Mouse (Mus musculus): Measurements from ENCODE around the gene Xk. TPM values are rescaled to one million over a fixed set of nuclear protein-coding genes. Genes with fewer than 3 reads are reported as not detected.
"Not testable (repeated sequence)": the region's sequence is repeated elsewhere in the genome, so short reads cannot be mapped to it uniquely, and the experiment has no call there.

The Xk gene
- polyA plus RNA-seq, 1 experiment from 2014 or later: 0.93 TPM

GRCm38 (mm10) chrX:9333035-9333434 is 60.5 kb downstream of the Xk start:
- not testable (repeated sequence) for H3K36me3 ChIP-seq; H3K4me2 ChIP-seq; H3K4me3 ChIP-seq; H3K27ac ChIP-seq; H3K9me3 ChIP-seq; H3K9ac ChIP-seq; H3K27me3 ChIP-seq; ATAC-seq (ENCODE audit: insufficient number of reproducible peaks, low FRiP score, low TSS enrichment, low read depth); H3K4me1 ChIP-seq
- WGBS: 55% methylated on average over 2 of the region's 2 CpGs

GRCm38 (mm10) chrX:9334996-9335395 is 62.4 kb downstream of the Xk start:
- not testable (repeated sequence) for H3K27ac ChIP-seq; ATAC-seq (ENCODE audit: insufficient number of reproducible peaks, low FRiP score, low TSS enrichment, low read depth); H3K36me3 ChIP-seq; H3K4me2 ChIP-seq; H3K4me1 ChIP-seq; H3K27me3 ChIP-seq; H3K9me3 ChIP-seq; H3K9ac ChIP-seq; H3K4me3 ChIP-seq
- 60% methylated on average over 1 of the region's 1 CpGs for WGBS

DNA sequence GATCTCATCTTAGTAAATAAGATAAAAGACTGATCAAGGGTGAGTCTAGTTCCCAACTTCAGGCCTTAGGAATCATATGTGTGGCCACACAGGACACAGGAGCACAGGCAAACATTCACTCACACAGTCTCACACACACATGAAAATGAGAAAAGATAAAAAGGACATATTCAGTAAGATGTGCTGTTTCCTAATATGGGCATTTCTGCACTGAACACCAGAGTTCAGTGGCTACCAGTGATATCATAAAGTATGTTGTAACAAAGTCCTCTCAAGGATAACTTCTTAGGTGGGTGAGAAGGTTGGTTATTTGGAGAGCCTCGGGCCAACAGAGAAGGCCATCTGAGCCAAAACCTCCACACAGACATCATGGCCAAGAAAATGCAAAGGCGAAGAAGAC is 77.8 kb downstream of the Xk start, which contains the start of gene H2al1k:
Gene H2al1k, plus strand, starts transcription at position 301 of the 400 bp plus-strand sequence.
- not testable (repeated sequence) for ATAC-seq (ENCODE audit: insufficient number of reproducible peaks, low FRiP score, low TSS enrichment, low read depth); H3K27ac ChIP-seq; H3K9ac ChIP-seq; H3K9me3 ChIP-seq; H3K4me2 ChIP-seq; H3K36me3 ChIP-seq; H3K4me1 ChIP-seq; H3K27me3 ChIP-seq; H3K4me3 ChIP-seq
- WGBS: no CpG with 5 or more reads among the region's 2 CpGs

Other genes with a start within 250 kb of the Xk start
- gene Fthl17e, start 239.3 kb upstream of the Xk start, polyA plus RNA-seq (2015; fragmentation: Nextera tagmentation; extraction: Ambion mirVana): not detected in 2 replicates
- not detected in 2 replicates for gene Fthl17f, start 209.7 kb upstream of the Xk start, polyA plus RNA-seq (2015; fragmentation: Nextera tagmentation; extraction: Ambion mirVana)
- gene 4930402K13Rik, start 168.2 kb upstream of the Xk start, polyA plus RNA-seq (2015; fragmentation: Nextera tagmentation; extraction: Ambion mirVana): not detected in 2 replicates
- gene Lancl3, start 72.9 kb upstream of the Xk start, polyA plus RNA-seq (2015; fragmentation: Nextera tagmentation; extraction: Ambion mirVana): 0.78 and 0.81 TPM in 2 replicates
- gene Gm14862, start 15.9 kb upstream of the Xk start, polyA plus RNA-seq (2015; fragmentation: Nextera tagmentation; extraction: Ambion mirVana): not detected in 2 replicates
- gene H2al1m, start 11.0 kb downstream of the Xk start, polyA plus RNA-seq (2015; fragmentation: Nextera tagmentation; extraction: Ambion mirVana): not detected in 2 replicates
- gene H2al1k, start 77.9 kb downstream of the Xk start, polyA plus RNA-seq (2015; fragmentation: Nextera tagmentation; extraction: Ambion mirVana): not detected in 2 replicates
- gene Cybb, start 215.0 kb downstream of the Xk start, polyA plus RNA-seq (2015; fragmentation: Nextera tagmentation; extraction: Ambion mirVana): 2.9 and 3.5 TPM in 2 replicates

Measured in limb, embryonic 15.5 days (tissue).